Mouse (Mus musculus): ENCODE results near the gene Twist2.

Twist2 gene

DNA sequence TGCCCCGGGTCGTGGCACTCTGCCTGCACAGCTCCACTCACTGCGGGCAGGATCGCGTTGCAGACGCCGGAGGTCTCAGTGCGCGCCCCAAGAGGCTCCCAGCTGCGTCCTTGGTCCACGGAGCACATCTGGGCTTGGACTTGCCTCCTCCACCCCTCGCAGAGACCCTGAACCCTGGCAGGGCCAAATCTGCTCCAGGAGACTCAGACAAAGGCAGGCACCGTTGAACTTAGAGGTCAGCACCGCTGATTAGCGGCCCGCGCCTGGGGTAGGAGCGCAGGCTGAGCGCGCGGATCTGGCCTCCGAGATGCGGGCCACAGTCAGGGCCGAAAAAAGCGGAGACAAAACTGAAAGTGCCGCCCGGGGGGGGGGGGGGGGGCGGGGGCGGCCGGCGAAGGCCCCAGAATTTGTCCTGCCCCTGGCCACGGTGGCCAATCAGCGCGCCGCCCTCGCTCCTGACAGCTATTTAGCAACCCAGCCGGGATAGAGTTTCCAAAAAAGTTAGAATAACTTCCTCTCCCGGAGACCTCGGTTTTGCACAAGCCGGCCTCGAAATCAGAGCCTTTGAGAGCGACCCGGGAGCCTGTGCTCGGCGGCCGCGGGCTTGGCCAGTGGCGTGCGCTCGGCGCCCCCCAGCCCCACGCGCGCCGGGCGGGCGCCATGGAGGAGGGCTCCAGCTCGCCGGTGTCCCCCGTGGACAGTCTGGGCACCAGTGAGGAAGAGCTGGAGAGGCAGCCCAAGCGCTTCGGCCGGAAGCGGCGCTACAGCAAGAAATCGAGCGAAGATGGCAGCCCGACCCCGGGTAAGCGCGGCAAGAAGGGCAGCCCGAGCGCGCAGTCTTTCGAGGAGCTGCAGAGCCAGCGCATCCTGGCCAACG lies at the start of gene Twist2:
TSS of gene Twist2 (plus strand) at position 495 of the 877 bp plus-strand sequence.
- no peak for DNase-seq (ENCODE audit: low read depth)

DNA sequence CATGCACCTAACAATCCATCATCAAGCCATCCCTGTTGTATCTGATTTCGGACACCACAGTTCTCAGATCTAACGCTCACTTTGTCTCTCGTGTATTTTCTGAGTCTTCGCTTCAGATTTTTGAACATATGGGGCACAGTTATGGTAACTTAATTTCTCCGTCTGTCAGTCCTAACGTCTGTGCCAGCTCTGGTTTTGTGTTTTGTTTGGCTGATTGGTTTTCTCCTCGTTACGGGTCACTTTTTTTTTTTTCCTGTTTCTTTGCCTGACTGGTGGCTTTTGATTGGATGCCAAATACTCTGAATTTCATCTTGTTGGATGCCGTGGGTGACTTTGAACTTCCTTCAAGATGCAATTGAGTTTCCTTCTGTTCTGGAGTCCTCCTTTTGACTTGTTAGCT lies 48.3 kb upstream of the Twist2 start:
- DNase-seq (ENCODE audit: low read depth): no peak

DNA sequence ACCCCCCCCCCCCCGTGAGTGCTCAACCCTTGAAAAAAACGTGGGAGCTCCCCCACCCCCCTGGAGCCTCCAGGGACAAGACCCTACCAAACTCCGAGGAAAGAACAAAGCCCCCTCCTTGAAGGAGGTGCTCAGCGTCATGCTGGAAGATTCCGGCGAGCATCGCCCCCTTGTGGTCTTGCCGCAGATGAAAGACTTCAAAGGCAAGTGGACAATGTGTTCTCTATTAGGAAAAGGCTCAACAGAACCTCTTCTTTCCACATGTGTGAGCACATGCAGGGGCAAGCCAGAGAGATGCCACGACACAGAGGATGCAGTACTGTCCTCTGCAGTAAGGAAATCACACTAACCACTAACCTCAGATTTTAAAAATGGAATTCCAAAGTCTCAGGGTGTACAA lies 46.2 kb upstream of the Twist2 start:
- peak; percentile 42 for DNase-seq (ENCODE audit: low read depth)

DNA sequence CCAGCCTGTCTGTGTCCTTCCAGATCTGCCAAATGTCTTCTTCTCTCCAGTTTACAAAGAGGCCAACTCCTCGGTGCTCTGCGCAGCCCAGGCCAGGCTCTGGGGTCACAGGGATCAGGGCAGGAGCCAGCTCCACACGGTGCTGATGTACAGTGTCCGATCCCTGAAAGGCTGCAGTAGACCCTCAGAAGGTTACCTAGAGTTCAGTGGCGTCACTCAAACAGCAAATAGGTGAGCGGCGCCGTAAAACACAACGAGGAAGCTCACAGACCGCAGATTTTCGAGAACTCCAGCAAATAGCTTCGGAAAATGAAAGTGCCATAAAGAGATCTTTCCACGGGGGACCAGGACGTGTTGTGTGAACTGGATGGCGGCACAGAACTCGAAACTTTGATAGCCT lies 44.0 kb upstream of the Twist2 start:
- no peak for DNase-seq (ENCODE audit: low read depth)

DNA sequence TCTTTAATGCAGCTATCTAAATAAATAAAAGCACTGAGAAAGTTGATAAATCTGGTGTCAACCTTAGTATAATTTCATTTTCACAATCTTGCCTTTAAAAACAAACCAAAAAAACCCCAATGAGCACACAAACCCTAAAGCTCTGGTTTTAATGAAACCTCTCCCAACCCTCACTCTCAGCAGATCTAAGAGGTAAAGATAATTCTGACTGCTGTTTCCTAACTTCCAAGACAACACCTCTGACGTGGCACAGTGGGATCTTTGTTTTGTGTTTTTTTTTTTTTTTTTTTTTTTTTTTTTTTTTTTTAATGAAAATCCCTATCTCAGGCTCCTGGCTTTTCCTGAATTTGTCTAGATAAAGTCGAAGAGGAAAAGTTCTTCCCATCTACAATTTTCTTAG lies 43.1 kb upstream of the Twist2 start:
- no peak for DNase-seq (ENCODE audit: low read depth)

DNA sequence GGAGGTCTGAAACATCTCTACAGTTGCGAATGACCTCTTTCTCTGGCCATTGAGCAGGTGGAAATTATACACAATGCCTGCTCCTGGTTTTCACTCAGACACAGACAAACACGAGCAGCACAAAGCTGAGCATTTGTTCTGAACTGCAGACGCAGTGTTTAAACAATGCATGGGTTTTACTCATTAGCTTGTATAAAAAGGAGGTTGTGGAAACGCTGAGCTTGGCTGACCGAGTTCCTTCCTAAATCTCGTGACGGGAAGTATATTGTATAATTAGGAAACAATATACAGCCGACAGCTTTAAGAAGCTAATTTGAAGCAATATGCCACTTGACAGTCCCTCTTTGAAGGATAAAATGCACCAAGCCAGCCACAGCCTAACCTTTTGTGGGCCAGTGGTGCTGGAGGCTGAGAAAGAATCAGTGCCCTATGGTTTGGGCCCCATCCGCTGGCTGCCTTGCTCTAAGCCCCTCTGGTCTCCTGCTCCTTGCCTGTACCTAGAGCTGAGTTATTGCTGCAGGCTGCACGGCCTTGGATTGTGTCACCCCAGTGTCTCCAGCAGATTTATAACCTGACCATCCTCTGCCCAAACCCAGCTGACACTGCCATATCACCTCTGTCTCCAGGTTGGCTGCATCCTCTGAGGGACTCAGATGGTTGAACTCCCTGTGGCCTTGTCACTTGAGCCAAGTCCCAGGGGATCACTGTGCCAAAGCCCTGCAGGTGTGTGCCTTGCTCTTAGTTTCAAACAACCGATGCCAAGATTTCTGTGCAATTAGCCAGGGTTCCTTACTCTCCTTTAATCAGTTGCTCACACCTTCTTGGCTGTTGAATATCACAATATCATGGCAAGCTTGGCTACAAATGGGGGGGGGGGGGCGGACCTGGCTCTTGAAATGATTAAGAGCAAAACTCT lies 42.4 kb upstream of the Twist2 start:
- no peak for DNase-seq (ENCODE audit: low read depth)

DNA sequence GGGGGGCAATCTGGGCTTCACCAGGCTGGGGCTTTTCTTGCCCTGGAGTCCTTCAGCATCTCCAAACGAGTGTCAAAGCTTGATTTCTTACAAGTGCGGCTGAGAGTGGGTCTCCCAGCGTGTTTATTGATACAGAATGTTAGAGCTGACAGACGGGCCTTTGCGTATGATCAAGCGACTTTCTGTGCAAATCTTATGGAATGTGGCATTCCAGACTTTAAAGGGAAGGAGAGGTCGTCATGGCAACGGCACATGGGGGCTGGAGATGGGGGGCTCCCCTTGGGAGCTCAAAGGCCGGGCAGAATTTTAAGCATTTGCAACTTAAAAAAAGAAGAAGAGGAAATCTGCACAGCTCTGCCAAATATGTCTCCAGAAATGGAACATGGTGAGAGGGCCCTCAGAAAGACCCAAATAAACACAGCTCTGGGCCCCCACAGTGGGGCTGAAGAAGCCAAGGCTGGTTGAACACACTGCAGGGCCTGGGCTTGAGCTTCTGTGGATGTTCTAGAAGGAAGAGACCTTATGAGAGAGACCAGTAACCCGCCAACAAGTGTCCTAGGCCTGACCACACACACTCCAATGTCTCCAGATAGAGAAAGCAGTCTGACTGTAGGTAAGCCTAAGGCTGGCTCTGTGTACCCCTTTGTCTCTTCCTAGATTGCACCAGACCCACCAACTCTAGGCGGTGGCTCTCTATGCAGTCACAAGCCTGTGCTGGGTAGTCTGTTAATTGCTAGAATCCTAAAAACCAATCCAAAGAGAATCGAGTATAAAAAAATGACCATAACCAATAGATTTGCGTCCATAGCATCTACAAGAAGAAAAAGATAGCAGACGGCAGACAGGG lies 40.9 kb upstream of the Twist2 start:
- no peak for DNase-seq (ENCODE audit: low read depth)

DNA sequence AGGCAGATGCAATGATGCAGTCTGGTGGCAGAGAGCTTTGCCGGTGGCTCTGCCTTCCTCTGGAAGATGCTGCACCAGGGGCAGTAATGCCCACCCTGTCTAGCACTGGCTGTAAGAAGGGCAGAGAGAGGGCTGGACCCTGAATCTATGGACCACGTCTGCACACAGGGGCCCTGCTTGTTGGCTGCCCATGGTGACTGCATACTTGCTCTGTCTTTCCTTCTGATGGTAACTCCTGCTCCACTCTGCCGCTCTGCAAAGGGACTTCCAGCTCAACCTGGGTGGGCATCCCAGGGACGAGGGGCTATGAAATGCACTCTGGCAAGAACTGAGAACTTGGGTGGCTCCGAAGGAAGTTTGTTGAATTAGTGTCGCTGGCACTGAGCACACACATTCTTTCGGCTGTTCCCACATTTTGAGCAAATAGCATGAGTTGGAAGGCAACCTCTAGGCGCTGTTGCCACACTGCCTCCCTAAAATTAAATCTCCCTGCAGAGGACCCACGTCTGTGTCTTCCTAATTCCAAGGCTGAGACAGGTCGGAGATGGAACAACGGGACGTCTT lies 38.7 kb upstream of the Twist2 start:
- no peak for DNase-seq (ENCODE audit: low read depth)

DNA sequence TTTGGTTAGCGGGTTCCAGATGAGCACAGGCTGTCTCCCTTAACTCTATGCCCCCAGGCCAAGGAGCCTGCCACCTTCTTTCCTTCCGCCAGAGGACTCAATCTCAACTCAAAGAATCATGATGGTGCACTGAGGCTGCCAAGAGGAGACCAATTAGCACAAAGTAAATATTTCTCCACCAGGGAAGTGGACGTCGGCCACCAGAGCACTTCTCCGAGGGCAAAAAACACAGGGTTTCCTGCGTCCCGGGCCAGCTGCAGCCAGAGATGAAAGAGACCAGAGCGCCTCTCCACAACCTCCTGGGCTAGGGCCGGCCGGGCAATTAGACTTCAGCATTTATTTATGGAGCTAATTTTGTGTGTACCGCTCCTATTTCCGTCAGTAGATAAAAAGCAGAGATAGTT lies 31.0 kb upstream of the Twist2 start:
- DNase-seq (ENCODE audit: low read depth): no peak

DNA sequence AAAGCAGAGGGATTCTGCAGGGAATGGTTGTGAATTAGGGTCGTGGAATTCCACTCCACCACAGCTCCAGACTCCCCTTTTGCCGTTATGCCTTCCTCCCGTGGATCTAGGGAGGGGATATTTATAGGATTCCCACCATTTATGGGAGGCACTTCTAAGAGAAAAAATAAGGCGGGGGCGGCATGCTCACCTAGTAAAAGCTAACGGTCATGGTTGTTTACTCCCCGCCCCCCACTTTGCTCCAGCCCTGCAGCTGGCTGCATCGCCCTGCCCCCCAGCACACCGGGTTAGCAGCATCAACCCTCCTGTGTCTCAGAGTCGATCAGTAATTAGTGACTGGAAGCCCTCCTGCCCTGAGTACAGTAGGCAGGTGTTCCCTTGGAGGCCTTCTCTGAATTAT lies 30.6 kb upstream of the Twist2 start:
- DNase-seq (ENCODE audit: low read depth): no peak

DNA sequence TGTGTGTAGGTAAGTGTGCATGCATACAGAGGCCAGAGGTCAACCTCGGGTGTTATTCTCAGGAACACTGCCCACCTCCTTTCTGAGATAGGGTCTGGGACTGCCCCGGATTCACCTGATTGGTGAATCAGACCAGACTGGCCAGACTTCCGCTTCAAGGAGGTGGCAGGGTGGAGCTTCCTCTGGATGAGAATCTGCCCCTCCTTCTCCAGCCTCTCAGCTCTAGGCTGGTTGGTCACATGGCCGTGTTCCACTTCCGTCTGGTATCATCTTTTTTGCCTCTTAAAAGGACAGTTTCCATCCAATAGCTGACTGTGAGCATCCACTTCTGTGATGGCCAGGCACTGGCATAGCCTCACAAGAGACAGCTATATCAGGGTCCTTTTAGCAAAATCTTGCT lies 24.3 kb upstream of the Twist2 start:
- peak; percentile 25 for DNase-seq (ENCODE audit: low read depth)

DNA sequence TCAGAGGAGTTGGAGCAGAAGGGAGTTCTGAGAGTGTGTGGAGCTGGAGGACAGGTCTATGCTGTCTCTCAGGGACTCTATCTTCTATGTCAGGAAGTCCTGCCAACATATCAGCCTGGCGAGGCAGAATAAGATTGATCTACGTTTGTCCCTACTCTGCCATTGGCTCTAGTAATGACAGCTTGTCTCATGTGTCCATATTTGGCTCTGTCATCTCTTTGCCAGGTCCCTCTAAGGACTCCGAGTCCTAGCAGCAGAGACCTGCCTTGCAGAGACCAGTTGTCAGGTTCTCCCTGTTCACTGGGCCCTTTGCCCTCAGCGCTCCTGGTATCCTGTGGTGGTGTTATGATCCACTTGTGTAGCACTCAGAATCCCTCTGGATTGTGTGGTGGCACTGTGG lies 21.4 kb upstream of the Twist2 start:
- DNase-seq (ENCODE audit: low read depth): no peak

DNA sequence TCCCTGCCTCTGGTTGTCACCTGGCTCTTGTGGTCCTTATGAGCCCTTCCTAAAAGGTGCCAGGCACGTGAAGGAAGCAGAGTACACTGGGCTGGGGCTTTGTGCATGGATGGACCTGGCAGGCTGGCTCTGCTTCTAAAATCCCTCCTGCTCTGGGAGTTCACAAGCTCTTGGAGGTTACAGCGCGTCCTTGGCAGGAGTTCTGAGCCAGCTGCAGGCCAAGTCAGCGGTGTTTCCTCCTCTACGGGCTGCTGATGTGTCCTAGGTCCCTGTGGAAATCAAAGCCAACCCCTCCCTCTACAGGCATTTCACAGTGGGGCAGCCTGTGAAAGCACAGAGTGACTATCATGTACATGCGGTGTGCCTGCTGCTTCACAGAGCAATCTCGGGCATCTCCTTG lies 20.1 kb upstream of the Twist2 start:
- DNase-seq (ENCODE audit: low read depth): no peak

DNA sequence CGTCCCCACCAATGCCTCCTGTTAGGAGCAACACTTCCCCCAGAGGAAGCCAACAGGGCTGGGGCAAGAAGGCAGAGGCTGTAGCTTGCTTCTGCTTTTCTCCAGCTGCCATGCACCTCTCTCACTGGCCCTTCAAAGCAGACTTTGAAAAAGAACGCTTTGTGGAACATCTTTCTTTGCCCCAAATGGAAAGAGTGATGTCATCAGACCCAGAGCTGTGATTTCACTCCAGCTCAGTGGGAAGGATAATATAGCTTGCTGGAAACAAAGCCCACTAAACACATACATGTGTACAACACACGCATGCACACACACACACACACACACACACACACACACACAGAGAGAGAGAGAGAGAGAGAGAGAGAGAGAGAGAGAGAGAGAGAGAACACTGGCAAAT lies 17.1 kb upstream of the Twist2 start:
- DNase-seq (ENCODE audit: low read depth): no peak

DNA sequence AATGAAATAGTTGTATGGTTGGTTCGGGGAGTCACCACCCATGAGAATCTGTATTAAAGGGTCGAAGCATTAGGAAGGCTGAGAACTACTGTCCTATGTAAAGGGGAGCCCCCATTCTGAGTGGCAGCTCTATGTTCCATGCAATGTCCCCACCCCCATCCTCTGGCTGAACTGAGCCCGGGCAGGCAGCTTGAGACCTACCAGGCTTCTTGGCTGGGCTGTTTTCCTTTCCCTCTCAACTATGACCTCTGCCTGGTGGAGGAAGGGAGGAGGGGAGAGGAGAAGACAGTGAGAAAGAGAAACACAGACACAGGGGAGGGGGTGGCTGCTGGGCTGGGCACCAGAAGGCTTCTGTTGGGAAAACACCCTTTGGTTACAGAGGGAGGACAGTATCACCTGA lies 1.9 kb upstream of the Twist2 start:
- DNase-seq (ENCODE audit: low read depth): no peak

DNA sequence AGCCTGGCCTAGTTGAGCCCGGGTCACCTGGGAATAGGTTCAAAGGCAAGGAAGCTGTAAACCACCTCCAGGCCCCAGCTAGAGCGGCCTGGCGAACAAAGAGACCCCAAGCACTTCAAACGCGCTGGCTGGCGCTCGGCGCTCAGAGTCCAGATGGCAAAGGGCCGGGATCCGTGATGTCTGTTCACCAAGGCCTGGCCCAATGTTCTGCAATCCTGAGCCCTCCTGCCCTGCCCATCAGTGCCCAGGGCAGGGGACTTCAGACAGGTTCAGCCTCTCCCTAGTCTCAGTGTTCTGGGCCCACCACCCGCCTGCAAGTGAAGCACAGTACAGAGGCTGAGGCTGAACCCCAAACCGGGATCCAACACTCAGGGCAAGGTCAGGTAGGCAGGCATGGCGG lies 913 bp upstream of the Twist2 start:
- no peak for DNase-seq (ENCODE audit: low read depth)

DNA sequence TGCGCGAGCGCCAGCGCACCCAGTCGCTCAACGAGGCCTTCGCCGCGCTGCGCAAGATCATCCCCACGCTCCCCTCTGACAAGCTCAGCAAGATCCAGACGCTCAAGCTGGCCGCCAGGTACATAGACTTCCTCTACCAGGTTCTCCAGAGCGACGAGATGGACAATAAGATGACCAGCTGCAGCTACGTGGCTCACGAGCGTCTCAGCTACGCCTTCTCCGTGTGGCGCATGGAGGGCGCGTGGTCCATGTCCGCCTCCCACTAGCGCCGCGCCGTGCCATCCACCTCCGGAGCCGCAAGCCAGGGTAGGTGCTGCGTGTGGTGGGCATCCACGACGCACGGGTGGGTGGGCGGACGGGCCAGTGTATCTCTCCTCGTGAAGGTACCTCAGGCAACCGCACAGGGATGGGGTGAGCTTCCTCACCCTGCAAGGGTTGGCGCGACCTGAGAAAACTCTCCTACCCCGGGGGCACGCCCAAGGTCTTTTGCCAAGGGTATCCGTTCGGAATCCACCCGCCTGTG lies 644 bp downstream of the Twist2 start:
- DNase-seq (ENCODE audit: low read depth): no peak

DNA sequence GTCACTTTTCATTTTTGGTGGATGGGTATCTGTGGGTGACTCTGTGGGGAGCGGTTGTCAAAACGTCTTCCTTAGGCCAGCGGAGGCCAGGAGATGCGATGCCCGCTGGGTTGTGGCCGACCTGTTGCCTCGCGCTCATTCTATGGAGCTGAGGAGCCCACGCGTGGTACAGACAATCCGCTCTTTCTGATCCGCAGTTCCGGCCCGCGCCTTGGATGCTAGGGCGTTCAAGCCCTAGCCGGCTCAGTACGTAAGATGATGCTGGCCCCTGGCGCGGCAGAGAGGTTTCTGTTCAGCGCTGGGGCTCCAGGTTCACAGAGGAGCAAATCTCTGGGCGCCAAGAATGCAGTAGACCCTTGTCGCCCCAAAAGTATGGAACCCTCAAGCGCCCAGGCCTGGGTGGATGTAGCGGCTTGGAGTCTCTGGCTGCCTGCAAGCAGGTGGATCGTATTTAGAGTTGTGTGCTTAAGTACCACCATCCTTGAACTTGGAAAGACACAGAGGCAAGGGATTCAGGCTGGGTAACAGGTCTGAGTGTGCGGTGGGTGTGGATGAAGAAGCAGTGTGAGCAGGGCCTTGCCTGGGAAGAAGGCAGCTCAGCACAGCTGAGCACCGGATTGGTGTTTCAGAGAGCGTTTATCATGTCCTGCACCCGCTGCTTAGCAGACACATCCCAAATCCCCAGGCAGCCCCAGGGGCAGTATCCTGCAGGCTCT lies 1.3 kb downstream of the Twist2 start:
- DNase-seq (ENCODE audit: low read depth): no peak

DNA sequence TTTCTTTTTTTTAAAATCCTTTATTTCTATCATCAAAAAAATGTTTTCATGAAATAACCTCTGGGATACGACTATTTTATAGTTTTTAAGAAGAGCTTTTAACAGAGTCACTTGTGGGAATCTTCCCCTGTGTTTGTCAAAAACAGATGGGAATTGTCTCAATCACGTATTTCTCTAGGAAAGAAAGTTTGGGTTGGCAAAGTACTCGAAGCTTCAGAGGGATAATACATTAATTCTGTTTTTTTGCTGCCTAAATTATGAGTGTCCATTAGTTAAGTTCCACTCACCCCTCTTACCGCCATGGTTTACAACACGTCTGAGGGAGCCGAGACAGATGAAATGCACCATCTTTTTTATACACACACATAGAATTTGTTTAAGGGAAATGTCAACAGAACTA lies 2.2 kb downstream of the Twist2 start:
- DNase-seq (ENCODE audit: low read depth): no peak

DNA sequence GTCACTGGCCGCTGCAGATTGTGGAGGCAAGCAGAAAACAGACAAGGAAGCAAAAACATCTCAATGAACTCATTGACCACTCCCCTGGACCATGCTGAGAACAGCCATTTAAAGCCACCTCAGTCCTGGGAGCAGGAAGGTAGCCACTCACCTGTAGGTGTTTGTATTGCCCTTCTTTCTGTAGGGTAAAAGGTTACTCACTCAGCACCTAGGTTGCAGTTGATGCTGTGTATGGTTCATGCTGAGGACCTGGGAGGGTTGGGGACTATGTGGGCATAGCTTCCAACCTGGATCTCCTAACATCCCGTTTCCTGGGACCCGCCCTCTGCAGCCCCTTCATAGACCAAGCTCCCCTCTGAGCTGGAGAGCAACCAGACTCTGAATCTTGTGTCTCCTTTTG lies 14.8 kb downstream of the Twist2 start:
- DNase-seq (ENCODE audit: low read depth): no peak

DNA sequence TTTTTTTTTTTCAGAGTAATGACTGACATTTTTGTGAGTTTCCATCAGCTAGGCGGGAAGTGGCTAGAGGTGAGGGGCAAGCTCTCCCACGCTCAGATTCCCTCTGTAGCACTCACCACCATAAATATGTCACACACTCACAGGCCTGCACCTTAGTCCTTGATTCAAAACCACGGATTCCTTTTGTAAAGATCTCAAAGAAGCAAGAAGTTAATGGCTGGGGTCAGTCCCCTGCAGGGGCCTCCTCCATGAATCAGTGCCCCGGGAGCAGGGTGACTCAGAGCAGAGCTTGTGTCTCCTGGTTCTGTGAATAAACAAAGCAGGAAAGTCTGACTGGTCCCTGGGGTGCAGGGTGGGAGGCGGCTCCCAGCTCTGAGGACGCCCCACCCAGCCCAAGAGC lies 15.3 kb downstream of the Twist2 start:
- no peak for DNase-seq (ENCODE audit: low read depth)

Data from 416B (cell line).